Mouse (Mus musculus) heart, adult 11 months (tissue): ENCODE measurements around the gene Skint4.

ENCODE experiments used
- DNase-seq: peaks from one replicate; pipeline ENCODE4 v3.0.0; 2022

Skint4 gene

GRCm38 (mm10) chr4:112071716-112072115 is at the start of gene Skint4:
Skint4 (plus strand) TSS chr4:112072016.
- DNase-seq, result no peak
